In genomic region chr11:58315536-58316168, GRCm38 (mm10) we compare ENCODE assay signal across 27 mouse cellular contexts. TPM values are rescaled to one million over a fixed set of nuclear protein-coding genes. Genes with fewer than 3 reads are reported as not detected.
"Had no signal": no experiment of that assay in that cellular context is flagged by ENCODE, and none has a peak within 500 bp of the region (broad histone marks: within the 10 kb centered on the region; RNA-seq: fewer than 3 reads in every experiment).

No protein-coding gene starts in this region.

- H3K4me3 ChIP-seq: limb, embryonic 12.5 days; limb, embryonic 15.5 days; lung, embryonic 15.5 days; midbrain, embryonic 10.5 days; midbrain, embryonic 13.5 days had no signal

- H3K4me1 ChIP-seq: limb, embryonic 12.5 days; limb, embryonic 15.5 days; lung, embryonic 15.5 days; midbrain, embryonic 10.5 days; midbrain, embryonic 13.5 days had no signal

- H3K9ac ChIP-seq: limb, embryonic 12.5 days; limb, embryonic 15.5 days; liver, embryonic 14.5 days; liver, postnatal 0 days; lung, embryonic 15.5 days; midbrain, embryonic 13.5 days had no signal

- H3K27me3 ChIP-seq: limb, embryonic 12.5 days; limb, embryonic 15.5 days; lung, embryonic 15.5 days; midbrain, embryonic 13.5 days had no signal

- H3K9me3 ChIP-seq: limb, embryonic 12.5 days; limb, embryonic 15.5 days; lung, embryonic 15.5 days; midbrain, embryonic 10.5 days; midbrain, embryonic 13.5 days had no signal

- DNase-seq: kidney, adult 18-20 months; kidney, adult 9 months; kidney, postnatal 14 days; kidney, postnatal 4 days; left cerebral cortex, postnatal 4 days; liver, postnatal 0 days; lung, postnatal 10 days; lung, postnatal 4 days; thymus, adult 18-20 months; thymus, postnatal 36 days had no signal

- H3K4me2 ChIP-seq: limb, embryonic 12.5 days; limb, embryonic 15.5 days; liver, embryonic 11.5 days; lung, embryonic 15.5 days; midbrain, embryonic 13.5 days had no signal

- H3K27ac ChIP-seq: limb, embryonic 12.5 days; limb, embryonic 15.5 days; liver, embryonic 14.5 days; lung, embryonic 15.5 days; midbrain, embryonic 10.5 days; midbrain, embryonic 13.5 days had no signal

RNA-seq across cellular contexts. Expression of gene 4930438A08Rik, which starts 41.1 kb away (rescaled TPM):
- total RNA-seq: layer of hippocampus, adult 18-20 months; layer of hippocampus, postnatal 14 days; left cerebral cortex, adult 8-10 months; left cerebral cortex, postnatal 14 days; left cerebral cortex, postnatal 4 days; monocyte, adult 5-6 weeks had no signal
- polyA plus RNA-seq: intestine, embryonic 16.5 days; kidney, embryonic 16.5 days; limb, embryonic 12.5 days; midbrain, embryonic 10.5 days; midbrain, embryonic 13.5 days; midbrain, embryonic 16.5 days; neural tube, embryonic 11.5 days; neural tube, embryonic 14.5 days had no signal
